Mouse (Mus musculus) gastrocnemius, postnatal 14 days (tissue): ENCODE results near the gene Nps. TPM values are rescaled to one million over a fixed set of nuclear protein-coding genes. Genes with fewer than 3 reads are reported as not detected.

Experiments
- DNase-seq: peaks from one replicate; pipeline ENCODE4 v3.0.0; 2021; ENCODE audit warnings: mixed read lengths
- intact Hi-C: fragments of 180-260 bp; cut with DNase I; formaldehyde crosslinking; loops from one replicate; pipeline ENCODE4 v1.15.1; 2025; ENCODE audit warnings: low total_unique reads
- total RNA-seq, 2 experiments: library from RNA; stranded (reverse); gene quantifications; 2 replicates each; pipeline ENCODE4 v1.2.3; 2021

The Nps gene
- total RNA-seq, 2 experiments from 2014 or later = 0.27 TPM; not detected in 1

DNA sequence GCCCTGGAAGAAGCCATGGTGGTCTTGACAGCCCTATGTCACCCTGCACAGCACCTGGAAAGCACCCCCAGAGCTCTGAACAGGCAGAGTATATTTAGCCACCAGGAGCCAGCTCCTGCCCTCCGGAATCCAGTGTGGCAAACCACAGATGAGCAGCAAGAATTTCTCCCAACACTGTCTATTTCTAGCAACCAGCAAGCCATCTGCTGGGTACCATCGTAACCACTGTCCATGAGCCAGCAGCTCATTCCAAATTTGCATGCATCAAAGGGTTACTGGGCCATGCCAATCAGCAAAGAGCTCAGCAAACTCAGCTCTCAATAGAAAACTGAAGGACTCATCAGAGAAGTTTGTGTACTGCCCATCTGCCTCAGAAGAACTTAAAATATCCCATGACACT lies 46.0 kb downstream of the Nps start:
- no peak for DNase-seq
- intact Hi-C loops = no loop called here

Other genes with a start within 250 kb of the Nps start
- gene Foxi2, start 151.6 kb downstream of the Nps start, total RNA-seq = not detected